Mouse (Mus musculus) right cerebral cortex, postnatal 4 days (tissue): ENCODE results near the gene Vmn2r44.
"Not testable (repeated sequence)": the region's sequence is repeated elsewhere in the genome, so short reads cannot be mapped to it uniquely, and the experiment has no call there.

ENCODE experiments used
- DNase-seq: peaks from one replicate; pipeline ENCODE4 v3.0.0-alpha.2; 2022

Gene Vmn2r44

DNA sequence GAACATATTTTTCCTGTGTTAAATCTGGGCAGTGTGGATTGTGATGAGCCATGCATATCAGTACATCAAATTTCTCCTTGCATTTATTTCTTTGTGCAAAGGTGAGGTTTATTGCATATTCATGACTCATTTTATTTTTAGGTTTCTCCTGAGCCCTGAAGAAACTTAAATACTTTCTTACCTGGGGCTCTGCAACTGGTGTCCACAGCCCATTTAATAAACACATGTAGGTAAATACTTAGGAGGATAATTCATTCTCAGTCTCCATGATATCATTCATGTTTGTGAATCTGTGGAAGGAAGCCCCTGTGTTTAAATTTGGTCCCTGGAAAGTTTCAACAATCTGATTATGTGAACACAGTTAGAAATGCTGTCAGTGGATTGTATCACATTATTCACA is at the start of gene Vmn2r44:
Vmn2r44 (minus strand) TSS at position 101 of the 400 bp plus-strand sequence.
- not testable (repeated sequence) for DNase-seq

DNA sequence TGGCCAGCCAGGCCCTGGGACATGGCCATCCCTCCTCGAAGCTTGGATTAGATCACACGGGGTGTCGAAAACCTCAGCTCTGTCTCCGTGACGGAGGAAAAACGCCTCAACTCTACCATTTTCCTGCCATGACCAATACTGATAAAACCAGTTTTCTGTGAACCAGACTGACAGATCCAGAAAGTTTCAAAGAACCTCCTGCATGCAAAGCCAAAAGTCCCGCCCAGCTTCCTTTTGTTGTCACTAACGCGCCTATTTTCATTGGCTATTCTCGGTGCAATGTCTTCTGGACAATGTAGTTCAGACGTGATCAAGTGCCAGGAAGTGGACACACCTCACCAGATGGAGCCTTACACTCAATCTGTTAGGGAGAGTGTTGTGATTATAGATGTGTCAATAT is 25.3 kb downstream of the Vmn2r44 start:
- DNase-seq = not testable (repeated sequence)
